Mouse (Mus musculus) gastrocnemius, postnatal 14 days (tissue): ENCODE data around the gene Igsf8. TPM values are rescaled to one million over a fixed set of nuclear protein-coding genes. Genes with fewer than 3 reads are reported as not detected.

ENCODE experiments used
- DNase-seq: peaks from one replicate; pipeline ENCODE4 v3.0.0; 2021; ENCODE audit warnings: mixed read lengths
- intact Hi-C: fragments of 180-260 bp; cut with DNase I; formaldehyde crosslinking; loops from one replicate; pipeline ENCODE4 v1.15.1; 2025; ENCODE audit warnings: low total_unique reads
- total RNA-seq, 2 experiments: library from RNA; stranded (reverse); gene quantifications; 2 replicates each; pipeline ENCODE4 v1.2.3; 2021

The Igsf8 gene
- total RNA-seq, 2 experiments from 2014 or later: 11.1 to 12.5 TPM

- DNase-seq: peak; percentile 83
- intact Hi-C loops: no loop called here
These were observed 36.4 kb downstream of the Igsf8 start, which contains the start of gene Atp1a2 for GRCm38 (mm10) chr1:172297611-172298537. Atp1a2 (minus strand) TSS chr1:172298064.

DNA sequence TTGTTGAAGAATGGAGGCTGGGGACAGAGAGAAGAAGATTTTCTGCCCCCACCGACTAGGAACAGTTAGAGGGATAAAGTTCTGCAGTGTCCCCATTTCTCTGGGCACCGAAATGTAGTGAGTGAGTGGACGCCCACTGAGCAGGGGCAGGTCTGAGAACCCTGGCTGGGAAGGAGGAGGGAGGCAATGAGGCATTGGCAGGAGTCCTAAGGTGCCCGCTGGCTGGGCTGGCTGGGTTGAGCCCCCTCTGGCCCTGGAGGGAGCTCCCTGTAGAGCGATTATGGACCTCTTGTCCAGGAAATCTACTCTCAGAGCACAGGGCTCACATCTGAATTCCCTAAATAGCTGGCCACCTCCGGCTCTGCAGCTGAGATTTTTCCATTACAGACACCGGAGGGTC lies 38.1 kb downstream of the Igsf8 start:
- intact Hi-C loops: no loop called here
- DNase-seq: no peak

DNA sequence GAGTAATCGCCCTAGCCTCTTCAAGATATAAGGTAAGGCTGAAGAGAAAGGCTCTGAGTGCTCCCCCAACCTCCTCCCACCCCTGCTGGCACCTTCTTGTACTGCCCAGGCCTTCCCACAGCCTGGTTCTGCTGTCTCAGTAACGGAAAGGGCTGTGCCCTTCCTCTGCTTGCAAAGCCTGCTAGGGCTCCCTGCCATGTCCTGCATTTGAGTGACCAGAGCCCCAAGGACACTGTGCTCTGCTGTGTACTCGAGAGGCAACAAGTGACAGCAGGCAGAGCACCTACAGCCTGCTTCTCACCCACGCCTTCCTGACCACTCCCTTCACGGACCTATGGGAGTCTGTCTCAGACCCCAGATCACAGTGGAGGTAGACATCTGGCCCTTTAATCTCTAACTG lies 38.8 kb downstream of the Igsf8 start:
- intact Hi-C loops: no loop called here
- peak; percentile 73 for DNase-seq

DNA sequence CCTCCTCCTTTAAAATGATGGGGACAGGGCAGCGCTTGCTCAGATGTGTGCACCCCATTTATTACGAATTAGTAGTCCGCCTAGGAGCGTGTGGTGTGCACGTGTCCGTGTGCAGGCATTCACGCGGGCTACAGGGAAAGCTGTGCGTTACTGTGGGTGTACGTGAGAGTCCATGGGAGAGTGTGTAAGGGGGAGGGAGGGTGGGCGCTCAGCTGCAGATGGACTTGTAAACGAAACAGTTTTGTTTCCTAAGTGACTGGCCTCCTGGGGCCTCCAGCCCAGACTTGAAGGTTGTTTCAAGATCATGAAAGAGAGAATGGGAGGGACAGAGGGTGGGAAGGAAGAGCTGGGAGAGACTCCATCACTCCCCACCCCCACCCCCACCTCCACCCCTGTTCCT lies 39.7 kb downstream of the Igsf8 start:
- intact Hi-C loops: no loop called here
- DNase-seq: no peak

- DNase-seq: no peak
- intact Hi-C loops: no loop called here
These were observed 40.9 kb downstream of the Igsf8 start for GRCm38 (mm10) chr1:172302311-172302710.

GRCm38 (mm10) chr1:172302851-172303250 lies 41.4 kb downstream of the Igsf8 start:
- intact Hi-C loops: no loop called here
- no peak for DNase-seq

DNA sequence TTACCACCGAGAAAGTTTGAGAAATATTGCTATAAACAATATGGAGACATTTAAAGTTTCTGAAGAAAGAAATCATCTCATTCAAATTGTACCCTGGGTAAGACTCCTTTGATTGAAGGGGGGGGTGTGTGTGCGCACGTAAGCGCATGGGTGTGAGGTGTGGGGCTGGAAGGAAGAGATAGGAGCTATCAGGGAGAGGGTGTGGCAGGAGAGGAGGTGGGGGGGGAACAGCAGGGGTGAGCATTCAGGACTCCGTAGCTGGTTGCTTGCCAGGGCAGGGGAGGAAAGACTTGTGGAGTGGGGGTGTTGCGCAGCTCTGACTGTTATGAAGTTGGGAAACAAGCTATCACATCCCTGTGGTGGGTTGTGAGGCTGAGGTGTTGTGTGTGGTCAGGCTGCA lies 43.0 kb downstream of the Igsf8 start:
- DNase-seq: no peak
- intact Hi-C loops: no loop called here

- no peak for DNase-seq
- intact Hi-C loops: no loop called here
These were observed 43.7 kb downstream of the Igsf8 start for GRCm38 (mm10) chr1:172305153-172305552.

GRCm38 (mm10) chr1:172305635-172306034 lies 44.2 kb downstream of the Igsf8 start:
- intact Hi-C loops: no loop called here

GRCm38 (mm10) chr1:172306196-172306595 lies 44.8 kb downstream of the Igsf8 start:
- DNase-seq: no peak
- intact Hi-C loops: no loop called here

More at GRCm38 (mm10) chr1:172305635-172306034, 44.2 kb downstream of the Igsf8 start:
- no peak for DNase-seq

DNA sequence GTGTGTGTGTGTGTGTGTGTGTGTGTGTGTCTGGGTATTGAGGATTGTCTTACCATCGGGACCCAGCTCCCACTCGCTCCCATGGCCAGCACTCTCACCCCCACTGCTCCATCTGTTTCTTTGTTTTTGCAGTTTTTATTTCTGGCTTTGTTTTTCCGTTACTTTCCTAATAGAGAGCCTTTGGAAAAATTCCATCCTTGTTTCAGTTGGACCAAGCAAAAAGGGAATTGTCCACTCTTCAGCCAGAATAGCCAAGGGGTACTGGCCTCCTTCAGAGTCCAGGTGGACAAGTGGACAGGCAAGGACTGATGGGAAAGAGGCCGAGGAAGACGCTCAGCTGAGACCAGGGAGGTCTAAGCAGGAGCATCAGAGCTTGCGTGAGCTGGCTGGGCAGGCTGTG lies 45.4 kb downstream of the Igsf8 start:
- intact Hi-C loops: no loop called here
- DNase-seq: no peak

- no peak for DNase-seq
- intact Hi-C loops: no loop called here
These were observed 46.5 kb downstream of the Igsf8 start for GRCm38 (mm10) chr1:172307936-172308335.

DNA sequence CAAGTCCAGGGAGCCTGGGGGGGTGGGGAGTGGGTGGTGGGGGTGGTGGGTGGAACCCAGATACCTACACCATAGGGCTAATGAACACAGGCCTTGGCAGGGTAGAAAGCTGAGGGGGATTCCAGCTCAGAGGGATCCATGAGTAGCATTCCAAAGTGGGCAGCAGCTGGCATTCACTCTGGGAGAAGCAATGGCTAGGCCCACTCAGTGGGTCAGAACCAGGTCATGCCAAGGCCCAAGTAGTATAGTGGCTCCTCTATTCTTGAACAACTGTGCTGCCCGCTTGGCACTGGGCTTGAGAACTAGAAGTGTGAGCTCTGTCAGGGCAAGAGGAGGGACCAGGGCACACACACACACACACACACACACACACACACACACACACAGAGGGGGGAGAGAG lies 47.0 kb downstream of the Igsf8 start:
- no peak for DNase-seq
- intact Hi-C loops: no loop called here

DNA sequence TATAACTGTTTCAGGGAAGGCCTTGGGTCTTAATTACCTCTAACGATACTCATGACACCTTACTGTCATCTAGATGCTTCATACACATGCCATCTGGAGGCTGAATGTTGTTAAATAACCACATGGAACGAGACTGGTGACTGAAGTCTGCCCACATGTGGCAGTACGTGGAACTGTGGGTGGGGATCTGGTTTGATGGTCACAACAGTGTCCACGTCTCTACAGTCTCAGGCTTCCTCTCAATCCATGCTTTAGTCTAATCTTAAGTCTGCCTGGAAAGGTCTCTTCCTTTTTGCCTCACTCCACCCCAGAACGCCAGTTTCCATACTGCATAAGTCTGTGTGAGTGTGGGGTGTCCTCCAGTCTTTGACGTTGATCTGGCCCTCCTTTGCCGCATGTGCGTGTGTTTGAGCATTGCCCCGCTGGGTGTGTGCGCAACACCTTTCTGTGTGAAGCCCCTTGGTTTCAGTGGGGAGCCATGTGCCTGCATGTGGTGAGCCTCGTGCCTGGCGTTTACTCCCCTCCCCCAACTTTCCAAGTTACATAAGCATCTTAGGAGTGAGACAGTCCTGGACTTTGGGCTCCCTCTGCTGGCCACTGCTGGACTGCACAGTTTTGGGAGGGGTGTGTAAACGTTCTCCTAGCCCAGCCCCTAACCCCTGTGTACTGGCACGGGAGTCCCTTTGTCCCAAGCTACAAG lies 48.4 kb downstream of the Igsf8 start:
- intact Hi-C loops: loop anchor here (10.0 kb wide), 1 partner anchor 195 kb away; no protein-coding TSS in a partner anchor
- DNase-seq: peak; percentile 89

GRCm38 (mm10) chr1:172311248-172311906 lies 49.9 kb downstream of the Igsf8 start:
- DNase-seq: peak; percentile 64
- intact Hi-C loops: loop anchor here (10.0 kb wide), 1 partner anchor 197 kb away; no protein-coding TSS in a partner anchor

DNA sequence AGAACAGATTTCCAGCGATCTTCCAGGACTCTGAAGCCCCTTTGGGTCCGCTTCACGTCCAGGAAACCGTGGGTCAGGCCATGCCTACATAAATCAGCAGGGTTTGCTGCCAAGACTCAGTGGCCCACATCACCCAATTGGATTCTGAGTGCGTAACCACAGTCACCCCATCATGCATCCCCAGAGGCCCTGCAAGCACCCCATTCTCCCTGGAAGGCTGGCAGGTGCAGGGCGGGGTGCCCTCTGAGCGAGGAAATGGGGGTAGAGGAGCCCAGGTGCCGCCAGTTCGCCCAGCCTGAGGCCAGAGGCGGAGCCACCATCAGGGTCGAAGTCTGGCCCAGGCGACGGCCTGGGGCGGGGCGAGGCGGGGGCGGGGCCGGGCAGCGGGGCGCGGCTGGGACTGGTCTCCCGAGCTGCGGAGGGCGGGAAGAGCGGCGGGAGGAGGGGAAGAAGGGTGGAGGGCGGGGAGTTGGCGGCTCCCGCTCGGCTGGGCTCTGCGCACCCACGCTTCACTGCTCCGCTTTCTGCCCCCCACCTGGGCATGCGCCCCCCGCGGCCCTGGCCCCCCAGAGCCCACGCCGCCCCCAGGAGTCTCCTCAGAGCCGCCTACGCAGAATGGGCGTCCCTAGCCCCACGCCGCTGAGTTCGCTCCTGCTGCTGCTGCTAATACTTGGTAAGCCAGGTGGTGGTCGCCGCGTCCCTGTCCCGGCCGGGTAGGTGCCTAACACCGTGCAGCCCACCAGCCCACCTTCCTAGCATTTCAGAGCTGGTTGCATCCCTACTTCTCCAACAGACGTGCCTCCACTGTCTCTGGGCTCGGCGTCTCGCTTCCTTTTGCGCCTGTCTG lies 50.7 kb downstream of the Igsf8 start:
- intact Hi-C loops: loop anchor here (10.0 kb wide), 1 partner anchor 197 kb away; no protein-coding TSS in a partner anchor
- peak; percentile 91 for DNase-seq

DNA sequence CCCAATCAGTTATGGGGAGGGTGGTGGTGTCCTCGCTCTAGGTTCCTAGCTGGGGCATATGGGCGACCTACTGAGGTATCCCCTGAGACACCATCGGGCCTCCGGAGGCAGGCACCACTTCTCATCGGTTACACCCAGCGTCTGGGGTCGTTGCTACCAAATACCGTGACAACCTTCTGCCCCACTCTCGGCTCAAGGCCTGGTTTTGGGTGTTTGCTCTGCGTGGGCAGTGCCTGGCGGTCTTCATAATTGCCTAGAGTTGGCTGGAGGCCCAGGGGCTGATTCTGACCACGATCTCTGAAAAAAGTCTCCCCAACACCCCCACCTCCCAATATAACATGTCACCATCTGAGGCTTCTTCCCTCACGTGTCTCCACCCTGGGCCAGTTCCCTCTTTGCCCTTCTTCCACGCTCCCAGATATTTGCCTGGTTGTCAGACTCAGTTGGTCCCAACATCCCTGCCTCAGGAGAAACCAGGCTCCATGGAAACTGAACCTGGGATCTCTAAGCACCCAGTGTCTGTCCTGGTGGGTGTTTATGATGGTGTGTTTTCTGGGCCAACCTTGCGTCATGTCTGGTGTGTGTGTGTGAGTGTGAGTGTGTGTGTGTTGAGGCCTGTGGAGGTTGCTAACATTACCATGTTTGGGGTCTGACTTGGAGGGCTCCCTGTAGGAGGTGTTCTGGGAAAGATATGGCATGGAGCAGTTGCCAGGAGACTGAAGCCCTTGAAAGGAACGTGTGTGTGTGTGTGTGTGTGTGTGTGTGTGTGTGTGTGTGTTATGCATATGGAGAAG lies 51.5 kb downstream of the Igsf8 start:
- DNase-seq: no peak
- intact Hi-C loops: loop anchor here (10.0 kb wide), 1 partner anchor 198 kb away; no protein-coding TSS in a partner anchor
